Mouse (Mus musculus) stomach, postnatal 0 days (tissue): ENCODE results near the gene Ezh1. TPM values are rescaled to one million over a fixed set of nuclear protein-coding genes. Genes with fewer than 3 reads are reported as not detected.

ENCODE experiments used
- ATAC-seq: fragments of 200-750 bp; cut with Nextera tagmentation; 2 replicates; pipeline ENCODE4 v1.8.0; 2017; ENCODE audit not compliant: low FRiP score, low TSS enrichment
- DNase-seq: peaks from one replicate; pipeline ENCODE4 v3.0.0-alpha.2; 2016; ENCODE audit warnings: low spot score
- H3K27ac ChIP-seq: fragments of 300-500 bp; sonication (generic); replicated peaks from 2 replicates; pipeline ENCODE4 v1.5.1; 2014; ENCODE audit warnings: mild to moderate bottlenecking, control low read depth
- H3K27me3 ChIP-seq: fragments of 300-500 bp; sonication (generic); 2 replicates; pipeline ENCODE4 v1.6.1; 2014; ENCODE audit warnings: low read length; ENCODE audit not compliant: control insufficient read depth, insufficient read depth
- H3K36me3 ChIP-seq: fragments of 300-500 bp; sonication (generic); 2 replicates; pipeline ENCODE4 v1.6.1; 2014; ENCODE audit warnings: low read length, mixed read lengths; ENCODE audit not compliant: control insufficient read depth, insufficient read depth
- H3K4me1 ChIP-seq: fragments of 300-500 bp; sonication (generic); replicated peaks from 2 replicates; pipeline ENCODE4 v1.6.1; 2014; ENCODE audit warnings: antibody characterized with exemption; ENCODE audit not compliant: control insufficient read depth, insufficient read depth
- H3K4me2 ChIP-seq: fragments of 300-500 bp; sonication (generic); replicated peaks from 2 replicates; pipeline ENCODE4 v1.6.1; 2014; ENCODE audit warnings: low read depth, mild to moderate bottlenecking, control low read depth, moderate library complexity
- H3K4me3 ChIP-seq: fragments of 300-500 bp; sonication (generic); 2 replicates; pipeline ENCODE4 v1.5.1; 2014; ENCODE audit warnings: low read depth, low read length, control low read depth
- H3K9ac ChIP-seq: fragments of 300-500 bp; sonication (generic); 2 replicates; pipeline ENCODE4 v1.6.1; 2014; ENCODE audit warnings: mild to moderate bottlenecking, low read length, control low read depth, mixed read lengths
- H3K9me3 ChIP-seq: fragments of 300-500 bp; sonication (generic); 2 replicates; pipeline ENCODE4 v1.6.1; 2016; ENCODE audit warnings: low read length; ENCODE audit not compliant: control insufficient read depth
- CTCF ChIP-seq: IDR thresholded peaks from 2 replicates; pipeline ENCODE4 v1.5.1; 2016; ENCODE audit warnings: antibody characterized with exemption, low read depth, mild to moderate bottlenecking, moderate library complexity
- EP300 ChIP-seq: optimal IDR thresholded peaks from 2 replicates; pipeline ENCODE3; 2016; ENCODE audit warnings: antibody characterized with exemption
- WGBS: fragments of 180-500 bp; shearing (Covaris S2); extraction: QIAGEN DNeasy Blood & Tissue Kit; methylation state at CpG from one replicate; pipeline ENCODE4 v1.1.7; 2014; 5-methylcytosine and 5-hydroxymethylcytosine counted together
- polyA plus RNA-seq: library from polyadenylated mRNA; unstranded; fragments of >200 nt; fragmentation: Nextera tagmentation; extraction: Ambion mirVana; gene quantifications from 2 replicates; pipeline ENCODE4 v1.2.1, GENCODE M21; 2015

Ezh1 gene
- polyA plus RNA-seq, 1 experiment from 2014 or later: 8.1 TPM

DNA sequence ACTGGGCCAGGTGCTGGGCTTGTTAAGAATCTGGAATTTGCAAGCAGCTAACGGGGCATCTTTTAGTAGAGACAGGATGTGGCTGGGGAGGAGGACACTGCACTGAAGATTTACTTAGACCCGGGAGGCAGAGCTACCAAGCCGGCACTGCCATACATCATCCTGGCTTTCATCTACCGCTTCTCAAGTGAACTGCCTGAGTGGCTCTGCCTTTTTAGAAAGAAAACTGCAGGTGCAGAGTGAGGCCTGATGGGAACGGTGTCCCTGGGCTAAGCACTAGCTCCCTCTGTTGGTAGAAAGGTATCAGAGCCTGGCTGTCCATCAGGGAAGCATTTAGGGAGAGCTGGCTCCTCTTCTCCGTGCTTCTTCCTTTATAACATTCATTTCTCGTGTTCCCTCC, 25.3 kb downstream of the Ezh1 start:
- H3K4me1 ChIP-seq: no peaks in the 10 kb centered on the region
- H3K27ac ChIP-seq: no peak overlapping the region
- H3K36me3 ChIP-seq: peaks cover 40% of the 10 kb centered on the region
- H3K9ac ChIP-seq: no peak overlapping the region
- no peaks in the 10 kb centered on the region for H3K9me3 ChIP-seq
- WGBS: 21% methylated on average over 7 of the region's 7 CpGs
- no peak for DNase-seq
- no peak overlapping the region for H3K4me3 ChIP-seq
- TF ChIP-seq EP300 (no peak), CTCF (peak; percentile 89)
- ATAC-seq: 0 out of 2 replicates have a peak, but pooled peaks have one; percentile 46
- no peak overlapping the region for H3K4me2 ChIP-seq
- no peaks in the 10 kb centered on the region for H3K27me3 ChIP-seq

DNA sequence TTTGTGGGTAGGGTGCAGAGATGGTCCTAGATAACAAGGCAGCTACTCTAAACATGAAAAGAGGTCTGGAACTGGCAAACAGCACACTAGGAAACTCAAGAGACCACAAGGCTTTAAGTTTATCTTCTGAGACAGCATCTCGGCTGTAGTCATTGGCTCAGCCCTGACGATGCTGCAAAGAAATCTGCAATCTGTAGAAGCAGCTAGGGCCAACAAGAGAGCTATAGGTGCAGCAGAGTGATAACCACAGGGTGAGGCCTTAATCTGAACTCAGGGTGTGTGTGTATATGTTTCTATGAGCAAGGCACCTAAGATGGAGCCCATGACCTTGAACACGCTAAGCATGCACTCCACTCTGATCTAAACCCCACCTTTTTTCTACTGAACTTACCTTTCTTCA, 26.7 kb downstream of the Ezh1 start:
- H3K27ac ChIP-seq: no peak overlapping the region
- no peak for DNase-seq
- no peaks in the 10 kb centered on the region for H3K27me3 ChIP-seq
- H3K4me3 ChIP-seq: no peak overlapping the region
- WGBS: 77% methylated on average over 3 of the region's 3 CpGs
- H3K36me3 ChIP-seq: peaks cover 40% of the 10 kb centered on the region
- no peak overlapping the region for H3K9ac ChIP-seq
- TF ChIP-seq CTCF (no peak), EP300 (no peak)
- H3K4me2 ChIP-seq: no peak overlapping the region
- ATAC-seq: no peak
- H3K9me3 ChIP-seq: no peaks in the 10 kb centered on the region
- no peaks in the 10 kb centered on the region for H3K4me1 ChIP-seq

DNA sequence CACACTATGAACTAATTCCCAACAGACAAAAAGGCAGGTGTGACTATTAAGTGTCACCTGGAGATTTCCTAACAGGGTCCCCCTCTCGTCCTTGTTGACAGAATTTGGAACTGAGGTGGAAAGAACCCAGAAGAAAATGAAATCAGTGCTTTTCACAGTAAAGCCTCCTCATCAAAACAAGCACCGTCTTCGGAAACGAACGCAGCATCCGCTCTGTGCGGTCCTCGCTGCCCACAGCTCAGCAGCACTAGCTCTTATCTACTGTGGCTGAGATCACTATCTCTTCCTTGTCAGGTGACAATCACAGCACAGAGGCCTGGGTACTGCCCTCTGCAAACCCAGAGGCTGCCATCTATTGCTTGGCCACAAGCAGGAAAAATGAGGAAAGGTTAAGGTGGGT, 30.1 kb downstream of the Ezh1 start:
- DNase-seq: no peak

DNA sequence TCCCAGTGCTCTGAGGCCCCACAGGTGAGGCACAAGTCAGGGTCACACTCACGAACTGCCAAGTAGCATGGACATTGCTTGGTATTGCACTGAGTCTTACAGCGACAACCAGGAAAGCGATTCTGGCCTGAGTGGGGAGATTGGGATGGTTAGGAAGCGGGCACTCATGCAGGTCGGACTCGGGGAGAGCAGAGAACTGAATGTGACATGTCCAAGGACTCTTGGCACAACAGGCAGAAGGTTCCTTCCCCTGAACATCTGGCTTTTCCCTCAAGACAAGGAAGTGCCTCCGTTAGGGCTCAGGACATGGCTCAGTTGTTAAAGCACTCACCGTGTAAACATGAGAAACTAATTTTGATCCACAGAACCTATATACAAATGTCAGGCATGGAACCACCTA, 30.7 kb downstream of the Ezh1 start:
- TF ChIP-seq CTCF: no peak
- TF ChIP-seq EP300: no peak
- H3K9ac ChIP-seq: no peak overlapping the region
- H3K27ac ChIP-seq: no peak overlapping the region
- 80% methylated on average over 8 of the region's 8 CpGs for WGBS
- ATAC-seq (no peak), DNase-seq (no peak)
- peaks cover 36% of the 10 kb centered on the region for H3K36me3 ChIP-seq
- H3K27me3 ChIP-seq: no peaks in the 10 kb centered on the region
- H3K9me3 ChIP-seq: no peaks in the 10 kb centered on the region
- H3K4me1 ChIP-seq: no peaks in the 10 kb centered on the region
- H3K4me3 ChIP-seq: no peak overlapping the region
- H3K4me2 ChIP-seq: no peak overlapping the region

More for the DNA sequence above, 30.1 kb downstream of the Ezh1 start:
- Histone ChIP-seq H3K9me3 (no peaks in the 10 kb centered on the region), H3K4me3 (no peak overlapping the region), H3K4me2 (no peak overlapping the region), H3K9ac (no peak overlapping the region), H3K27me3 (no peaks in the 10 kb centered on the region), H3K36me3 (peaks cover 36% of the 10 kb centered on the region), H3K4me1 (no peaks in the 10 kb centered on the region), H3K27ac (no peak overlapping the region)
- TF ChIP-seq CTCF (no peak), EP300 (no peak)
- no peak for ATAC-seq
- WGBS: 89% methylated on average over 8 of the region's 8 CpGs

DNA sequence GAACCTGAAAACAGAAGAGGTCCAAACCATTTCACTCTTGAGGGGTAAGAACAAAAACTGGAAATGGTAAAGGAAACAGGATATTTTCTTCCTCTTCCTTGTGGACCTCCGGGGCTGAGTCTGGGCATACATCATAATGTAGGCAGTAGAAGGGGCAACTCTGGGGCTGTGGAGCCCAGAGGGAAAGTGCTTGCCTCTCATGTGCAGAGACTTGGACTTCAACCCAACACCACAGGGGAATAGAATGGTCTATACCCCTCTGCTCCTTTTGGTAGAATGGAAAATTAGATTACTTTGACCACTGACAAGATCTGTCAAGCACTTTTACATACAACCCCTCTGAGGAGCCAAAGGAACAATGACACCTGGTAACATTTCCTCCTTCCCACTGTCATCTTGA, 31.2 kb downstream of the Ezh1 start:
- WGBS: 81% methylated on average over 1 of the region's 1 CpGs
- Histone ChIP-seq H3K36me3 (peaks cover 34% of the 10 kb centered on the region), H3K9ac (no peak overlapping the region), H3K9me3 (no peaks in the 10 kb centered on the region), H3K27ac (no peak overlapping the region), H3K4me2 (no peak overlapping the region), H3K4me3 (no peak overlapping the region), H3K27me3 (no peaks in the 10 kb centered on the region), H3K4me1 (0 out of 2 replicates have a peak, but pooled peaks cover 2% of the 10 kb centered on the region)
- DNase-seq (no peak), ATAC-seq (no peak)
- TF ChIP-seq EP300: no peak

DNA sequence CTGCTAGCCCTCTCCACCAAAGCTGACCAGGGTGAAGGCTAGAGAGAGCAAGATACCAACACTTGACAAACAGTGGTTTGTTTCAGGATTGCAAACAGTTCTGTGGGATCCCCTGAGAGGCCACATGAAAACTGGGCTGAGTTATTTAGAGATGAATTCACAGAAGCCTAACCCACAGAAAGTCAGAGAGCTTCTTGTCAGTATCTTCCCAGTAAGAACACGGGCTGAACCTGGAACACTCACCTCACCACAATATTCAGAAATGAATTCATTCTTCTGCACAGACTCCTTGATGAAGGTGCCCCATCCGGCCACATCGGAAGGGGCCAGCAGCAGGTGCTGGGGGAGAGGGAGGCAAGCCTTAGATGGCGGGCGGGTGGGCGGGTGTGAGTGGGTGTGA, 31.6 kb downstream of the Ezh1 start:
- ATAC-seq: no peak
- 82% methylated on average over 6 of the region's 6 CpGs for WGBS
- no peaks in the 10 kb centered on the region for H3K9me3 ChIP-seq
- H3K4me1 ChIP-seq: 0 out of 2 replicates have a peak, but pooled peaks cover 2% of the 10 kb centered on the region
- no peak for DNase-seq
- no peak for TF ChIP-seq EP300
- no peak for TF ChIP-seq CTCF
- H3K27ac ChIP-seq: no peak overlapping the region
- no peaks in the 10 kb centered on the region for H3K27me3 ChIP-seq
- H3K36me3 ChIP-seq: peaks cover 30% of the 10 kb centered on the region
- no peak overlapping the region for H3K9ac ChIP-seq
- no peak overlapping the region for H3K4me2 ChIP-seq
- no peak overlapping the region for H3K4me3 ChIP-seq

DNA sequence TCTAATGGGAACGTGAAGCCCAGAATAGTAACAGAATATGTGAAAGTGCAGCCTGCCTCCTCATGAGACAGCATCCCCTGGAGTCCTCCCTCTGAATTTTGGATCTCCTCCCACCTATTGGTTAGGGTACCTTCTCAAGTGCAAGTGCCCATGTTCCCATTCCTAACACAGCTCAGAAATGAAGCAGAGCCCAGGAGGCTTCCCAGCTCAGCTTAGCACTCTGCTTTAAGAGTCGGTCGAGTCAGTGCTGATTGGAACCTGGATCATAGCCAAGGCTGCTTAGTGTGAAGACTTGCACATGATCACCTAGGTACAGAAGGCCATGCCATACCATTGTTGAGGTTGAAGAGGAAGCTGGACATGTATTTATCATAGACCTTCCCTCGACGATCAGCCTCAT, 32.1 kb downstream of the Ezh1 start:
- no peak for ATAC-seq
- H3K4me2 ChIP-seq: no peak overlapping the region
- H3K4me3 ChIP-seq: no peak overlapping the region
- DNase-seq: no peak
- peaks cover 26% of the 10 kb centered on the region for H3K36me3 ChIP-seq
- 60% methylated on average over 5 of the region's 5 CpGs for WGBS
- no peak overlapping the region for H3K27ac ChIP-seq
- TF ChIP-seq EP300 (no peak), CTCF (no peak)
- H3K9ac ChIP-seq: no peak overlapping the region
- H3K9me3 ChIP-seq: no peaks in the 10 kb centered on the region
- no peaks in the 10 kb centered on the region for H3K27me3 ChIP-seq
- H3K4me1 ChIP-seq: 0 out of 2 replicates have a peak, but pooled peaks cover 2% of the 10 kb centered on the region
